In genomic region chr5:129076098-129076497, GRCm38 (mm10) we compare ENCODE assay signal across 26 mouse cellular contexts. TPM values are rescaled to one million over a fixed set of nuclear protein-coding genes. Genes with fewer than 3 reads are reported as not detected.
"Had no signal": no experiment of that assay in that cellular context is flagged by ENCODE, and none has a peak within 500 bp of the region (broad histone marks: within the 10 kb centered on the region; RNA-seq: fewer than 3 reads in every experiment).

No protein-coding gene starts in this region.

- H3K27me3 ChIP-seq: embryonic facial prominence, embryonic 12.5 days; embryonic facial prominence, embryonic 13.5 days; embryonic facial prominence, embryonic 15.5 days; forebrain, embryonic 13.5 days; forebrain, embryonic 15.5 days had no signal

- H3K27ac ChIP-seq: embryonic facial prominence, embryonic 10.5 days; embryonic facial prominence, embryonic 12.5 days; embryonic facial prominence, embryonic 13.5 days; embryonic facial prominence, embryonic 15.5 days; forebrain, embryonic 10.5 days; forebrain, embryonic 12.5 days; forebrain, embryonic 13.5 days; forebrain, embryonic 15.5 days; gastrocnemius, adult 2 months; heart, adult 2 months; heart, embryonic 10.5 days had no signal

- H3K36me3 ChIP-seq: embryonic facial prominence, embryonic 10.5 days; embryonic facial prominence, embryonic 12.5 days; embryonic facial prominence, embryonic 13.5 days; embryonic facial prominence, embryonic 15.5 days; forebrain, embryonic 10.5 days; forebrain, embryonic 12.5 days; forebrain, embryonic 15.5 days; heart, embryonic 10.5 days had no signal

- DNase-seq: cerebellum, adult 9-10 months; cerebellum, adult 9-11 months; cerebellum, postnatal 10 days; cerebellum, postnatal 14 days; cerebellum, postnatal 25 days; cerebellum, postnatal 36 days; embryo, embryonic 11 days; forebrain, postnatal 0 days; gastrocnemius, adult 2 months; gastrocnemius, postnatal 10 days; gastrocnemius, postnatal 14 days; gastrocnemius, postnatal 36 days; heart, adult 11 months; heart, adult 18-20 months; heart, adult 2 months had no signal

- H3K9me3 ChIP-seq: embryonic facial prominence, embryonic 10.5 days; embryonic facial prominence, embryonic 12.5 days; embryonic facial prominence, embryonic 13.5 days; embryonic facial prominence, embryonic 15.5 days; forebrain, embryonic 10.5 days; forebrain, embryonic 12.5 days; forebrain, embryonic 13.5 days; forebrain, embryonic 15.5 days; heart, embryonic 10.5 days had no signal

- H3K4me3 ChIP-seq: embryonic facial prominence, embryonic 10.5 days; embryonic facial prominence, embryonic 12.5 days; embryonic facial prominence, embryonic 13.5 days; embryonic facial prominence, embryonic 15.5 days; erythroblast, embryonic 14.5 days; forebrain, embryonic 10.5 days; forebrain, embryonic 12.5 days; forebrain, embryonic 13.5 days; forebrain, embryonic 15.5 days; gastrocnemius, adult 2 months; heart, adult 2 months; heart, embryonic 10.5 days had no signal

- H3K4me1 ChIP-seq: embryonic facial prominence, embryonic 12.5 days; embryonic facial prominence, embryonic 13.5 days had no signal

- H3K9ac ChIP-seq: embryonic facial prominence, embryonic 12.5 days; embryonic facial prominence, embryonic 13.5 days; embryonic facial prominence, embryonic 15.5 days; forebrain, embryonic 12.5 days; forebrain, embryonic 13.5 days; forebrain, embryonic 15.5 days; forebrain, postnatal 0 days had no signal

RNA-seq across cellular contexts. Expression of gene Adgrd1, which starts 20.5 kb away (rescaled TPM):
- polyA plus RNA-seq: embryonic facial prominence, embryonic 10.5 days; erythroblast, embryonic 14.5 days; forebrain, embryonic 11.5 days had no signal
